Mouse (Mus musculus): ENCODE results near the gene Rpl13a.

- TF ChIP-seq CTCF (IDR thresholded peaks at IDR 0.05; ENCODE audit: insufficient read depth, low read length) (no peak), POLR2A (IDR thresholded peaks at IDR 0.05; ENCODE audit: borderline replicate concordance, extremely low read depth, low read depth, low read length) (no peak)
Observed at GRCm38 (mm10) chr7:45176356-45176755, 47.8 kb upstream of the Rpl13a start.

Measured in lung, adult 2 months (tissue).